Mouse (Mus musculus) limb, embryonic 11.5 days (tissue): ENCODE results near the gene Rgs7bp. TPM values are rescaled to one million over a fixed set of nuclear protein-coding genes. Genes with fewer than 3 reads are reported as not detected.
"Not testable (repeated sequence)": the region's sequence is repeated elsewhere in the genome, so short reads cannot be mapped to it uniquely, and the experiment has no call there.

Experiments
- ATAC-seq: fragments of 200-750 bp; cut with Nextera tagmentation; 2 replicates; pipeline ENCODE4 v1.8.0; 2017; ENCODE audit warnings: low read depth; ENCODE audit not compliant: insufficient number of reproducible peaks, low FRiP score, low TSS enrichment
- DNase-seq: peaks from one replicate; pipeline ENCODE4 v3.0.0-alpha.2; 2015; ENCODE audit warnings: low spot score
- H3K27ac ChIP-seq: fragments of 300-500 bp; sonication (generic); replicated peaks from 2 replicates; pipeline ENCODE4 v1.5.1; 2014; ENCODE audit warnings: low read depth, mild to moderate bottlenecking, low read length
- H3K27me3 ChIP-seq: fragments of 300-500 bp; sonication (generic); 2 replicates; pipeline ENCODE4 v1.6.1; 2014; ENCODE audit warnings: mild to moderate bottlenecking, low read length, mixed read lengths; ENCODE audit not compliant: control insufficient read depth, insufficient read depth
- H3K36me3 ChIP-seq: fragments of 300-500 bp; sonication (generic); 2 replicates; pipeline ENCODE4 v1.6.1; 2014; ENCODE audit warnings: mild to moderate bottlenecking, low read length, moderate library complexity, mixed read lengths; ENCODE audit not compliant: control insufficient read depth, insufficient read depth
- H3K4me1 ChIP-seq: fragments of 300-500 bp; sonication (generic); 2 replicates; pipeline ENCODE4 v1.6.1; 2014; ENCODE audit warnings: low read length, mixed read lengths; ENCODE audit not compliant: control insufficient read depth, insufficient read depth
- H3K4me2 ChIP-seq: fragments of 300-500 bp; sonication (generic); 2 replicates; pipeline ENCODE4 v1.6.1; 2014; ENCODE audit warnings: low read depth, mild to moderate bottlenecking, moderate library complexity; ENCODE audit not compliant: severe bottlenecking
- H3K4me3 ChIP-seq: fragments of 300-500 bp; sonication (generic); 2 replicates; pipeline ENCODE4 v1.5.1; 2014; ENCODE audit warnings: low read depth, low read length
- H3K9ac ChIP-seq: fragments of 300-500 bp; sonication (generic); 2 replicates; pipeline ENCODE4 v1.6.1; 2014; ENCODE audit warnings: mild to moderate bottlenecking, low read length
- H3K9me3 ChIP-seq: fragments of 300-500 bp; sonication (generic); 2 replicates; pipeline ENCODE4 v1.6.1; 2016; ENCODE audit warnings: low read length; ENCODE audit not compliant: control insufficient read depth
- WGBS: fragments of 180-500 bp; shearing (Covaris S2); extraction: QIAGEN DNeasy Blood & Tissue Kit; methylation state at CpG from one replicate; pipeline ENCODE4 v1.1.7; 2014; 5-methylcytosine and 5-hydroxymethylcytosine counted together
- polyA plus RNA-seq: library from polyadenylated mRNA; unstranded; fragments of >200 nt; fragmentation: Nextera tagmentation; extraction: Ambion mirVana; gene quantifications from 2 replicates; pipeline ENCODE4 v1.2.1, GENCODE M21; 2014

Gene Rgs7bp
- polyA plus RNA-seq, 1 experiment from 2014 or later = 0.35 TPM

GRCm38 (mm10) chr13:104938966-104939593 lies 115.7 kb downstream of the Rgs7bp start:
- no peak overlapping the region for H3K4me2 ChIP-seq
- H3K27me3 ChIP-seq = no peaks in the 10 kb centered on the region
- ATAC-seq (no peak; the same call in 1 of the 2 replicates), DNase-seq (peak; percentile 36)
- no peak overlapping the region for H3K27ac ChIP-seq
- 61% methylated on average over 13 of the region's 13 CpGs for WGBS
- H3K4me3 ChIP-seq = no peak overlapping the region
- no peaks in the 10 kb centered on the region for H3K9me3 ChIP-seq
- no peaks in the 10 kb centered on the region for H3K36me3 ChIP-seq
- no peak overlapping the region for H3K9ac ChIP-seq
- peaks cover 2% of the 10 kb centered on the region; the same call in 1 of the 2 replicates for H3K4me1 ChIP-seq

GRCm38 (mm10) chr13:104937759-104938158 lies 117.0 kb downstream of the Rgs7bp start:
- WGBS = 15% methylated on average over 6 of the region's 6 CpGs
- DNase-seq (no peak), ATAC-seq (peak; percentile 37; the same call in 1 of the 2 replicates)
- Histone ChIP-seq H3K9me3 (no peaks in the 10 kb centered on the region), H3K27me3 (no peaks in the 10 kb centered on the region), H3K27ac (no peak overlapping the region), H3K9ac (0 out of 2 replicates have a peak overlapping the region, but pooled peaks have one; percentile 9), H3K36me3 (no peaks in the 10 kb centered on the region), H3K4me3 (peak overlapping the region; percentile 23), H3K4me1 (peaks cover 2% of the 10 kb centered on the region; the same call in 1 of the 2 replicates), H3K4me2 (peak overlapping the region; percentile 47)

- H3K9me3 ChIP-seq = no peaks in the 10 kb centered on the region
- no peaks in the 10 kb centered on the region for H3K36me3 ChIP-seq
- no peaks in the 10 kb centered on the region for H3K27me3 ChIP-seq
- H3K4me1 ChIP-seq = peaks cover 2% of the 10 kb centered on the region; the same call in 1 of the 2 replicates
- no peak overlapping the region for H3K4me3 ChIP-seq
- no peak overlapping the region for H3K27ac ChIP-seq
- WGBS = 91% methylated on average over 2 of the region's 2 CpGs
- H3K4me2 ChIP-seq = no peak overlapping the region
- no peak overlapping the region for H3K9ac ChIP-seq
- ATAC-seq (no peak), DNase-seq (no peak)
Measured at GRCm38 (mm10) chr13:104936586-104936985, 118.1 kb downstream of the Rgs7bp start.

GRCm38 (mm10) chr13:104931635-104932532 lies 122.8 kb downstream of the Rgs7bp start:
- DNase-seq (no peak), ATAC-seq (no peak)
- Histone ChIP-seq H3K4me2 (no peak overlapping the region), H3K4me3 (no peak overlapping the region), H3K9ac (no peak overlapping the region), H3K27me3 (no peaks in the 10 kb centered on the region), H3K27ac (no peak overlapping the region), H3K4me1 (no peaks in the 10 kb centered on the region), H3K36me3 (no peaks in the 10 kb centered on the region), H3K9me3 (no peaks in the 10 kb centered on the region)
- 75% methylated on average over 6 of the region's 6 CpGs for WGBS

- H3K4me2 ChIP-seq = no peak overlapping the region
- DNase-seq = no peak
- no peaks in the 10 kb centered on the region for H3K36me3 ChIP-seq
- no peak for ATAC-seq
- H3K4me3 ChIP-seq = no peak overlapping the region
- no peak overlapping the region for H3K27ac ChIP-seq
- 81% methylated on average over 3 of the region's 3 CpGs for WGBS
- no peaks in the 10 kb centered on the region for H3K27me3 ChIP-seq
- no peaks in the 10 kb centered on the region for H3K4me1 ChIP-seq
- no peak overlapping the region for H3K9ac ChIP-seq
- H3K9me3 ChIP-seq = no peaks in the 10 kb centered on the region
Measured at GRCm38 (mm10) chr13:104930814-104931213, 123.9 kb downstream of the Rgs7bp start.

GRCm38 (mm10) chr13:104918663-104919062 lies 136.1 kb downstream of the Rgs7bp start:
- no peak overlapping the region for H3K4me3 ChIP-seq
- WGBS = 78% methylated on average over 16 of the region's 16 CpGs
- H3K27ac ChIP-seq = no peak overlapping the region
- H3K4me2 ChIP-seq = no peak overlapping the region
- no peaks in the 10 kb centered on the region for H3K4me1 ChIP-seq
- ATAC-seq (no peak), DNase-seq (no peak)
- no peaks in the 10 kb centered on the region for H3K27me3 ChIP-seq
- no peak overlapping the region for H3K9ac ChIP-seq
- H3K9me3 ChIP-seq = no peaks in the 10 kb centered on the region
- H3K36me3 ChIP-seq = no peaks in the 10 kb centered on the region

GRCm38 (mm10) chr13:104916771-104917170 lies 138.0 kb downstream of the Rgs7bp start:
- WGBS = 86% methylated on average over 6 of the region's 6 CpGs

GRCm38 (mm10) chr13:104916106-104916505 lies 138.6 kb downstream of the Rgs7bp start:
- 93% methylated on average over 2 of the region's 2 CpGs for WGBS
- no peak for ATAC-seq
- H3K4me2 ChIP-seq = no peak overlapping the region

More at GRCm38 (mm10) chr13:104916771-104917170, 138.0 kb downstream of the Rgs7bp start:
- not testable (repeated sequence) for H3K27me3 ChIP-seq, DNase-seq, H3K9ac ChIP-seq, ATAC-seq, H3K36me3 ChIP-seq, H3K4me2 ChIP-seq, H3K4me3 ChIP-seq, H3K4me1 ChIP-seq, H3K27ac ChIP-seq, H3K9me3 ChIP-seq

More at GRCm38 (mm10) chr13:104916106-104916505, 138.6 kb downstream of the Rgs7bp start:
- DNase-seq = no peak
- Histone ChIP-seq H3K36me3 (no peaks in the 10 kb centered on the region), H3K27me3 (no peaks in the 10 kb centered on the region), H3K9me3 (no peaks in the 10 kb centered on the region), H3K4me3 (no peak overlapping the region), H3K4me1 (no peaks in the 10 kb centered on the region), H3K9ac (no peak overlapping the region), H3K27ac (no peak overlapping the region)
